Mouse (Mus musculus): Measurements from ENCODE around the gene Wnt9b. TPM values are rescaled to one million over a fixed set of nuclear protein-coding genes. Genes with fewer than 3 reads are reported as not detected.
A peak's percentile ranks its signal among the peaks of the same experiment; 100 is the strongest.

Gene Wnt9b
- polyA plus RNA-seq, 1 experiment from 2014 or later: 1.2 TPM

DNA sequence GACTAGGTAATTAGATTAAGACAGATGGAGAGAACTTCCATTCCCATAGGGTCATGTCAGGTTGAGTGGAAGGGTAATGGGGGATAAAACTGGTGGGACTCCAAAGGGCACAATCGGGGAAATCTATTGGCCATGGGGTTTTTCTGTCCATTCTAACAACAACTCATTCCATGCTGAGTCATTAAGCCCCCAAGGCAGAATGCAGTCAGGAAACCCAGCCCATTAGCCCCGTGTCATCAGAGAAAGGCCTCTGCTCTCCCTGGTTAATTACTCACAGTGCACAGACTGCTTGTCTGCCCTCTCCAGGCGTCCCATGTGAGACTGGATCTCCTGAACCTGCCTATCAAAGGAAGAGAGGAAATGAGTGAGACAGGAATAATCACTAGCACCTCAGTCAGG lies 60.6 kb downstream of the Wnt9b start:
- 31% methylated on average over 3 of the region's 3 CpGs for WGBS
- Histone ChIP-seq H3K27ac (peak overlapping the region; percentile 75), H3K27me3 (ENCODE audit: insufficient read depth, poor library complexity, severe bottlenecking) (no peaks in the 10 kb centered on the region)

DNA sequence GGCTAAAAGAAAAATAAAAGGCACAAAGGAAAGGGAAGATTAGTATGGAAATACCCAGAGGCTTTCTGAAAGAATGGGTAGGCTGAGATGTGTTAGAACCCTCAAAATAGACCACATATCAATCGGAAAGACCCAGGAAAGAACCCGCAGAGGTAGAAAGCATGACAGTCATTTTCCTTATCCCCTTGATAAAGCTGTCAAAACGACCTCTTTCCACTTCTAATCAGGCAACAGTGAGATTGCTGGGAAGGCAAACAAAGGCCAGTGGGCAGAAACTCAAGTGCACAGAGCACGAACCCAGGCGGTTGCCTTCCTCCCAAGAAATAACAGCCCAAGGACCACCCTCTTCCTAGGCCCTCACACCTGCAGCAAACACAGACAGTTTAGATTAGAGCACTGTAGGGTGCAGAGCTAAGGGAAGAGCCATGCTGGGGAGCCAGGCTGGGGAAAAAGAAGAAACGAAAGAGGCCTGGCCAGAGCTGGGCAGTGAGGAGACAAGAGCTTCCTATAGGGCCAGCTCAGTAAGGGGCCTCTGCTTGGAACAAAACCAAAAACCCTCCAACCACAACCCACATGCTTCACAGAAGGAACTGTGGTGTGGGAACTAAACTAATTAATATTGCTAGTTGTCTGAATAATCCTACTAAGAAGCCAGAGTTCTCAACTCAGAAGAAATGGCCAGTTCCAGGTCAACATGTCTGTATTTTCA lies 61.2 kb downstream of the Wnt9b start:
- Histone ChIP-seq H3K36me3 (peaks cover 41% of the 10 kb centered on the region), H3K9me3 (no peaks in the 10 kb centered on the region), H3K27me3 (ENCODE audit: insufficient read depth, poor library complexity, severe bottlenecking) (no peaks in the 10 kb centered on the region), H3K4me3 (no peak overlapping the region), H3K4me1 (peaks cover 64% of the 10 kb centered on the region), H3K27ac (peak overlapping the region; percentile 75)
- 18% methylated on average over 6 of the region's 6 CpGs for WGBS
- DNase-seq (ENCODE audit: low spot score): no peak

More for the DNA sequence above, 60.6 kb downstream of the Wnt9b start:
- Histone ChIP-seq H3K9me3 (no peaks in the 10 kb centered on the region), H3K4me1 (peaks cover 59% of the 10 kb centered on the region), H3K4me3 (no peak overlapping the region), H3K36me3 (peaks cover 36% of the 10 kb centered on the region)
- no peak for DNase-seq (ENCODE audit: low spot score)

DNA sequence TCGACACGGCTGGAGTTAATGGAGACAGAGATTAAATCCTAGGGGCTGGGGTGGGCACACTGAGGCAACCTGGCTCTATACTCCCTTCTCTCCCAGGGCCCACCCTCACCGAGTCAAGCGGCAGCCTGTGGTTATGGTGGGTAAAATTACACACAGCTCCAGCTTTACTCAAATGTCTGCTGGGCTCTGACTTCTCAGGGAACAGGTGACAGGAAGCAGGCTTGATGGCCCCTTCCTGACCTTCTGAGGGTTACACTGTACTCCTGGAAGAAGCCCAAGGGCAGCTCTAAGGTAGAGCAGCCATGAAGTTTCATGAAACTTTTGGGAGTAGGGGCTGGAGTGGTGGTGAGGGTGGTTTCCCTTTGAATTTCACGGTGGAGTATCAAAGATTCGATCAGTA lies 62.9 kb downstream of the Wnt9b start:
- H3K9me3 ChIP-seq: no peaks in the 10 kb centered on the region
- H3K4me1 ChIP-seq: peaks cover 71% of the 10 kb centered on the region
- H3K36me3 ChIP-seq: peaks cover 58% of the 10 kb centered on the region
- H3K27me3 ChIP-seq (ENCODE audit: insufficient read depth, poor library complexity, severe bottlenecking): no peaks in the 10 kb centered on the region
- H3K27ac ChIP-seq: peak overlapping the region; percentile 2; the same call in 1 of the 2 replicates
- WGBS: 70% methylated on average over 6 of the region's 6 CpGs
- H3K4me3 ChIP-seq: no peak overlapping the region
- no peak for DNase-seq (ENCODE audit: low spot score)

DNA sequence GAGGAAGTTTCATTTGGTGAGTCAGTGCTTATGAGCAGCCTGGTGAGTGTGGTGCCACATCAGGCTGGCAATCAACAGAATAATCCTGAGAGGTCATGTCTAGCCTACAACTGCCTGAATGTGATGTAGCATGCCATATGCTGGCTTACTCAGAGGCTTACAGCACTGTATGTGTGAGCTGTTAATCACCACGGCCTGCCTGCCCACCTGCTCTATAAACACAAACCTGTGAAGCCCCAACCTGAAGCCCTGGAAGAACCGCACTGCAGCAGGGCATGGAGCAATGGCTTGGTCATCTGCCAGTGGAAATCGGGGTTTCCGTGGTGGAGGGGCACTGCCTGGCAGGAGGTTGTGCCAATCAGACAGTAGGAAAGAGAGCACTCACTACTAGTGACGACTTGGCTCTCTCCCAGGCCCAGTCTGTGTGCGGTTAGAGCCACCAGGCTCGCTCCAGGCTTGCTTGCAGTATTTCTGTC lies 64.3 kb downstream of the Wnt9b start:
- no peak overlapping the region for H3K27ac ChIP-seq
- H3K4me3 ChIP-seq: no peak overlapping the region
- no peaks in the 10 kb centered on the region for H3K27me3 ChIP-seq (ENCODE audit: insufficient read depth, poor library complexity, severe bottlenecking)

DNA sequence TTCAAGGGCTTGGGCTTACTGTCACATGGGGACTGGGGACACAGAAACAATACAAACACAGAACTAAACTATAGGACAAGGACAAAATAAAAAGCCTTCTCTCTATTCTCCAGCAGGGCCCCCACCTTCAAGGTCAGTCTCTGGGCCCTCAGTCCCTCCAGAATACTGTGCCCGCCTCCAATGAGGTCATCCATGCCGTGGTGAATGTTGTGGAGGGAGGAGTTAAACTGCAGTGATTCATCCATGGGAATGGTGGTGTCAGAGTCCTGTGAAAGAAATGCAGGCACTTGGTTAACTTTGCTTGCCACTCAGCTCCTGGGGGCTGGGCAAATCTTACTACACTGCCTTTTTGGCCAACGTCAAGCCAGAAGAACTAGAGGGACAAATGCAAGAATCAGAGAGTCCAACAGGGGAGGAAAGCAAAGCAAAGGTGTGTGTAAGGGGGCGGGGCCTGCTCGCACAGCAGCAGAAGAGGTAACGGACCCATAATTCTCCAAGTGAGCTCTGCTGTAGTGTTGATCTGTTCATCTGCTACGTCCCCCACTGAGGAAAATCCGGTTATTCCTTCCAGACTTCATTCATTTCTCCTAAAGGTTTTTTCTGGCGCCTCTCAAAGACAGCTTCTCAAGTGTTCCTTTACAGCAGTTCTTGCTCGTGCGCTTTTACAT lies 65.8 kb downstream of the Wnt9b start:
- peaks cover 85% of the 10 kb centered on the region for H3K36me3 ChIP-seq
- H3K4me1 ChIP-seq: peaks cover 42% of the 10 kb centered on the region
- WGBS: 82% methylated on average over 11 of the region's 11 CpGs
- H3K4me3 ChIP-seq: no peak overlapping the region
- H3K27me3 ChIP-seq (ENCODE audit: insufficient read depth, poor library complexity, severe bottlenecking): no peaks in the 10 kb centered on the region
- no peak for DNase-seq (ENCODE audit: low spot score)
- peak overlapping the region; percentile 64 for H3K27ac ChIP-seq
- no peaks in the 10 kb centered on the region for H3K9me3 ChIP-seq

More for the DNA sequence above, 64.3 kb downstream of the Wnt9b start:
- Histone ChIP-seq H3K4me1 (peaks cover 56% of the 10 kb centered on the region), H3K36me3 (peaks cover 73% of the 10 kb centered on the region), H3K9me3 (no peaks in the 10 kb centered on the region)
- 90% methylated on average over 7 of the region's 7 CpGs for WGBS
- DNase-seq (ENCODE audit: low spot score): no peak

Other genes with a start within 250 kb of the Wnt9b start
- gene Lrrc37a, start 245.2 kb downstream of the Wnt9b start, polyA plus RNA-seq (2016; fragmentation: Nextera tagmentation; extraction: Ambion mirVana): not detected in 2 replicates
- not detected in 2 replicates for gene Gm884, start 128.7 kb downstream of the Wnt9b start, polyA plus RNA-seq (2016; fragmentation: Nextera tagmentation; extraction: Ambion mirVana)
- gene Lyzl6, start 110.9 kb downstream of the Wnt9b start, polyA plus RNA-seq (2016; fragmentation: Nextera tagmentation; extraction: Ambion mirVana): not detected in 2 replicates
- gene Rprml, start 100.3 kb downstream of the Wnt9b start, polyA plus RNA-seq (2016; fragmentation: Nextera tagmentation; extraction: Ambion mirVana): 0.48 TPM in 1 of 2 replicates, not detected in the other
- 80.1 and 86.4 TPM in 2 replicates for gene Gosr2, start 51.9 kb downstream of the Wnt9b start, polyA plus RNA-seq (2016; fragmentation: Nextera tagmentation; extraction: Ambion mirVana)
- 0.28 and 1.5 TPM in 2 replicates for gene Wnt3, start 24.3 kb upstream of the Wnt9b start, polyA plus RNA-seq (2016; fragmentation: Nextera tagmentation; extraction: Ambion mirVana)
- gene Nsf, start 204.2 kb upstream of the Wnt9b start, polyA plus RNA-seq (2016; fragmentation: Nextera tagmentation; extraction: Ambion mirVana): 43.4 and 46.3 TPM in 2 replicates
- 51.8 and 53.9 TPM in 2 replicates for gene Arf2, start 216.9 kb upstream of the Wnt9b start, polyA plus RNA-seq (2016; fragmentation: Nextera tagmentation; extraction: Ambion mirVana)

Data from heart, embryonic 10.5 days (tissue).